Comparison of ENCODE assay signal across 8 mouse cellular contexts in genomic region chr4:95317821-95318290, GRCm38 (mm10).
DNase-seq lines count a peak whose midpoint lies in the region; ATAC-seq lines count a peak whose summit lies in the region.

No protein-coding gene starts in this region.

- H3K27ac ChIP-seq in embryonic facial prominence, embryonic 15.5 days (replicated peaks): peak overlapping the region; percentile 75
- H3K27ac ChIP-seq in heart, embryonic 12.5 days (ENCODE audit: poor library complexity, severe bottlenecking): peak overlapping the region; percentile 73

- H3K4me1 ChIP-seq in embryonic facial prominence, embryonic 15.5 days: peaks cover 25% of the 10 kb centered on the region
- peaks cover 27% of the 10 kb centered on the region for H3K4me1 ChIP-seq in heart, embryonic 12.5 days (replicated peaks)

- no peaks in the 10 kb centered on the region for H3K36me3 ChIP-seq in embryonic facial prominence, embryonic 15.5 days
- no peaks in the 10 kb centered on the region for H3K36me3 ChIP-seq in heart, embryonic 12.5 days

- intact Hi-C loops in left cerebral cortex, postnatal 14 days (cut with DNase I): no loop called here
- intact Hi-C loops in left cerebral cortex, postnatal 25 days (cut with DNase I): no loop called here

- no peak overlapping the region for H3K4me3 ChIP-seq in embryonic facial prominence, embryonic 15.5 days (replicated peaks)
- no peak overlapping the region for H3K4me3 ChIP-seq in heart, embryonic 12.5 days

- H3K9me3 ChIP-seq in embryonic facial prominence, embryonic 15.5 days (replicated peaks): no peaks in the 10 kb centered on the region
- no peaks in the 10 kb centered on the region for H3K9me3 ChIP-seq in heart, embryonic 12.5 days (replicated peaks)

- peak; percentile 87 for ATAC-seq in embryonic facial prominence, embryonic 15.5 days (ENCODE audit: insufficient number of reproducible peaks, low FRiP score, low TSS enrichment, low read depth)
- peak; percentile 86 for ATAC-seq in heart, embryonic 12.5 days (ENCODE audit: insufficient number of reproducible peaks, low FRiP score)

- H3K4me2 ChIP-seq in embryonic facial prominence, embryonic 15.5 days (replicated peaks): peak overlapping the region; percentile 24; the same call in 1 of the 2 replicates
- H3K4me2 ChIP-seq in heart, embryonic 12.5 days: peak overlapping the region; percentile 38

- H3K27me3 ChIP-seq in embryonic facial prominence, embryonic 15.5 days: no peaks in the 10 kb centered on the region
- no peaks in the 10 kb centered on the region for H3K27me3 ChIP-seq in heart, embryonic 12.5 days (replicated peaks)

- DNase-seq in left cerebral cortex, postnatal 14 days (ENCODE audit: low spot score in 2 of 2): peak; percentile 15 to 20
- DNase-seq in left cerebral cortex, postnatal 25 days (ENCODE audit: low spot score in 2 of 2): no peak
- peak; percentile 37 for DNase-seq in kidney, adult 9 months
- DNase-seq in lung, postnatal 36 days: peak; percentile 88
- DNase-seq in testis, postnatal 14 days (ENCODE audit: low spot score): peak; percentile 54
- DNase-seq in left cerebral cortex, adult 18-20 months (ENCODE audit: low spot score in 2 of 2): no peak

- 29% methylated on average over 3 of the region's 3 CpGs for WGBS in embryonic facial prominence, embryonic 15.5 days
- 13% methylated on average over 3 of the region's 3 CpGs for WGBS in heart, embryonic 12.5 days

- H3K9ac ChIP-seq in embryonic facial prominence, embryonic 15.5 days: no peak overlapping the region
- H3K9ac ChIP-seq in heart, embryonic 12.5 days: no peak overlapping the region

Comparison
In these comparisons a context has a peak if more than half of its experiments do, and no peak if none do; other contexts are left out.
1. DNase-seq: peak in left cerebral cortex, postnatal 14 days (2 of 2), kidney, adult 9 months (single experiment), lung, postnatal 36 days (single experiment) and testis, postnatal 14 days (single experiment); none in left cerebral cortex, postnatal 25 days (0 of 2) and left cerebral cortex, adult 18-20 months (0 of 2).